Mouse (Mus musculus) heart, embryonic 10.5 days (tissue): ENCODE results near the gene Map1b. TPM values are rescaled to one million over a fixed set of nuclear protein-coding genes. Genes with fewer than 3 reads are reported as not detected.

Experiments
- DNase-seq: peaks from one replicate; pipeline ENCODE4 v3.0.0-alpha.2; 2017; ENCODE audit warnings: low spot score
- H3K27ac ChIP-seq: fragments of 300-500 bp; sonication (generic); 2 replicates; pipeline ENCODE4 v1.5.1; 2016; ENCODE audit warnings: mild to moderate bottlenecking
- H3K27me3 ChIP-seq: fragments of 300-500 bp; sonication (generic); 2 replicates; pipeline ENCODE4 v1.6.1; 2016; ENCODE audit warnings: mild to moderate bottlenecking; ENCODE audit not compliant: poor library complexity, insufficient read depth, severe bottlenecking
- H3K36me3 ChIP-seq: fragments of 300-500 bp; sonication (generic); 2 replicates; pipeline ENCODE4 v1.6.1; 2016; ENCODE audit warnings: mild to moderate bottlenecking, moderate library complexity
- H3K4me1 ChIP-seq: fragments of 300-500 bp; sonication (generic); 2 replicates; pipeline ENCODE4 v1.6.1; 2016; ENCODE audit warnings: mild to moderate bottlenecking
- H3K4me3 ChIP-seq: fragments of 300-500 bp; sonication (generic); 2 replicates; pipeline ENCODE4 v1.5.1; 2016; ENCODE audit warnings: mild to moderate bottlenecking, moderate library complexity
- H3K9me3 ChIP-seq: fragments of 300-500 bp; sonication (generic); 2 replicates; pipeline ENCODE4 v1.6.1; 2016; ENCODE audit warnings: mild to moderate bottlenecking, moderate library complexity
- WGBS: fragments of 180-500 bp; shearing (Covaris S2); methylation state at CpG from one replicate; pipeline ENCODE4 v1.1.7; 2016; 5-methylcytosine and 5-hydroxymethylcytosine counted together
- polyA plus RNA-seq: library from polyadenylated mRNA; unstranded; fragments of >200 nt; fragmentation: Nextera tagmentation; extraction: Ambion mirVana; gene quantifications from 2 replicates; pipeline ENCODE4 v1.2.1, GENCODE M21; 2016

The Map1b gene
- polyA plus RNA-seq, 1 experiment from 2014 or later: 186 TPM

GRCm38 (mm10) chr13:99448278-99448677 is 68.1 kb downstream of the Map1b start:
- peaks cover 36% of the 10 kb centered on the region for H3K4me1 ChIP-seq
- H3K9me3 ChIP-seq: no peaks in the 10 kb centered on the region
- no peak overlapping the region for H3K27ac ChIP-seq
- peaks cover 20% of the 10 kb centered on the region; the same call in 1 of the 2 replicates for H3K36me3 ChIP-seq
- 66% methylated on average over 4 of the region's 4 CpGs for WGBS
- H3K4me3 ChIP-seq: no peak overlapping the region
- no peak for DNase-seq
- no peaks in the 10 kb centered on the region for H3K27me3 ChIP-seq

- Histone ChIP-seq H3K36me3 (peaks cover 15% of the 10 kb centered on the region; the same call in 1 of the 2 replicates), H3K4me1 (peaks cover 36% of the 10 kb centered on the region), H3K27me3 (no peaks in the 10 kb centered on the region), H3K9me3 (no peaks in the 10 kb centered on the region), H3K27ac (no peak overlapping the region), H3K4me3 (no peak overlapping the region)
- no peak for DNase-seq
- 63% methylated on average over 11 of the region's 11 CpGs for WGBS
Measured at GRCm38 (mm10) chr13:99447403-99448199, 68.7 kb downstream of the Map1b start.

DNA sequence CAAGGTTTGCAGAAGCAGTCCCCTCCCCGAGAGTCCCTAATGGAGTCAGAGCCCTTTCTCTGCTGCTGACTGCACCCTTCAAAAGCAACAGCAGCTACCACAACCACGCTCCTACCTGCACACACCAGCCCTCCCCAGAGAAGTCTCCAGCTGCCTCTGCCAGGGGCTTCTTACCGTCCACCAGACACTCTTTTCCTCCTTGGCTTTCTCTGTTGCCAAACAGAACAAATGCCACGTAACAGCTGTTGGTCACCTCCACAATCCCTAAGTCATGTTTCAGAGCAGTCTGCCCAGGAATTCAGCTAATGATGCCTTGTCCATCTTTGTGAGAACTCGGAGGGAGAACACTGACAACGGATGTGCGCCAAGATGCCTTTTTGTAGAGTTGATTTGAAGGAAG is 69.3 kb downstream of the Map1b start:
- H3K27ac ChIP-seq: no peak overlapping the region
- H3K36me3 ChIP-seq: peaks cover 14% of the 10 kb centered on the region; the same call in 1 of the 2 replicates
- H3K4me3 ChIP-seq: no peak overlapping the region
- H3K27me3 ChIP-seq: no peaks in the 10 kb centered on the region
- peaks cover 36% of the 10 kb centered on the region for H3K4me1 ChIP-seq
- H3K9me3 ChIP-seq: no peaks in the 10 kb centered on the region
- no peak for DNase-seq
- 84% methylated on average over 7 of the region's 7 CpGs for WGBS

GRCm38 (mm10) chr13:99444880-99445279 is 71.5 kb downstream of the Map1b start:
- no peaks in the 10 kb centered on the region for H3K9me3 ChIP-seq
- H3K27me3 ChIP-seq: no peaks in the 10 kb centered on the region
- DNase-seq: no peak
- peaks cover 27% of the 10 kb centered on the region for H3K4me1 ChIP-seq
- H3K4me3 ChIP-seq: no peak overlapping the region
- peaks cover 35% of the 10 kb centered on the region for H3K36me3 ChIP-seq
- H3K27ac ChIP-seq: no peak overlapping the region
- 12% methylated on average over 6 of the region's 6 CpGs for WGBS

DNA sequence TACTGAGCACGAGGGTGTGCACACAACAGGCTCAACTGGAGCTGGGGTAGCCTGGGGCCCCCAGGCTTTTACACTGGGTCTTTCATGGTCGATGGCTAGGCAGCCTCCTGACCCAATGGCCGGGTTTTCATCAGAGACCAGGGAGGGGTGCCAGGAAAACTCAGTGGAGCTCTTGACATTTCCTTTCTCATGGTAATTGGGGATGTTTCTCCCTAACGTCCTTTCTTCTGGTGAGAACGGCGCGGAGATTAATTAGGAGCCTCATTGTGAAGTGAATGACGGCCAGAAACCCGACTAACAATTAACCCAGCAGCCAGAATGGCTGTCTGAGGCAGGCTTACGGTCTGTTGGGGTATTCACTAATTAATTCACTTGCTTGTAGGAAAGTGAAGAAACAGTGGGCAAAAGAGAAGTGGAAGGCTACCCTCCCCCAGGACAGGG is 71.9 kb downstream of the Map1b start:
- 37% methylated on average over 10 of the region's 10 CpGs for WGBS
- Histone ChIP-seq H3K27me3 (no peaks in the 10 kb centered on the region), H3K27ac (no peak overlapping the region), H3K4me3 (no peak overlapping the region), H3K36me3 (peaks cover 39% of the 10 kb centered on the region), H3K9me3 (no peaks in the 10 kb centered on the region), H3K4me1 (peaks cover 27% of the 10 kb centered on the region)
- no peak for DNase-seq

DNA sequence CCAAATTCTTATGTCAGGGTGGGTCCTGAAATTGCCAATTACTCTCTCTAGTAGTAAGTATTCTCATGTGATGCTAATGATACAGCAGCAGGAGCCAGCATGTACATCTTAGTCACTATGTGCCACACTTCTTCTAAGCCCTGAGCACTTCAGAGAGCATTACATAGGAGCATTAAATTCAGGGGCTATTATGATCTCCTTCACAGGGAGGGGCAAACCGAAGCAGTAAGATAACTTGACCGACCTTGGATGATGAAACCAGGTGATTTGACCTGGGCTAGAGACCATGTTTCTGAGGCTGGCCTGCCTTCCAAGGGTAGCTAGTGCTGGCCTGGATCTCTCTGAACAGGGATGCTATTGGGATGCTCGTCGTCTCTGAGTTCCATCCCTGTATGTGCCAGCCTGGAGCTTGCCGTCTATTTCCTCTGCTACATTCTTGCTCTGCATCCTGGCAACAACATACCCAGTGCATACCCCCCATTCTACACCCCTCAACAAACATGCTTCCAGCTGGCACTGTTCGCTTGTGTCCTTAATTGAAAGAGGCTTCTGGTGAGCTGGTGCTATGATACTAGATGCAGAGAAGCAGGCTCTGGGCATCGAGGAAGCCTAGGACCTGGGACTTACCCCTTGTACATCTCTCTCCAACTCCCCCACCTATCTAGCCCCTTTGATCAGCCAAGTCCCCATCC is 72.7 kb downstream of the Map1b start:
- Histone ChIP-seq H3K9me3 (no peaks in the 10 kb centered on the region), H3K36me3 (peaks cover 46% of the 10 kb centered on the region), H3K4me1 (peaks cover 27% of the 10 kb centered on the region), H3K27ac (no peak overlapping the region), H3K27me3 (no peaks in the 10 kb centered on the region), H3K4me3 (no peak overlapping the region)
- whole genome bisulfite sequencing: 79% methylated on average over 7 of the region's 7 CpGs
- no peak for DNase-seq

DNA sequence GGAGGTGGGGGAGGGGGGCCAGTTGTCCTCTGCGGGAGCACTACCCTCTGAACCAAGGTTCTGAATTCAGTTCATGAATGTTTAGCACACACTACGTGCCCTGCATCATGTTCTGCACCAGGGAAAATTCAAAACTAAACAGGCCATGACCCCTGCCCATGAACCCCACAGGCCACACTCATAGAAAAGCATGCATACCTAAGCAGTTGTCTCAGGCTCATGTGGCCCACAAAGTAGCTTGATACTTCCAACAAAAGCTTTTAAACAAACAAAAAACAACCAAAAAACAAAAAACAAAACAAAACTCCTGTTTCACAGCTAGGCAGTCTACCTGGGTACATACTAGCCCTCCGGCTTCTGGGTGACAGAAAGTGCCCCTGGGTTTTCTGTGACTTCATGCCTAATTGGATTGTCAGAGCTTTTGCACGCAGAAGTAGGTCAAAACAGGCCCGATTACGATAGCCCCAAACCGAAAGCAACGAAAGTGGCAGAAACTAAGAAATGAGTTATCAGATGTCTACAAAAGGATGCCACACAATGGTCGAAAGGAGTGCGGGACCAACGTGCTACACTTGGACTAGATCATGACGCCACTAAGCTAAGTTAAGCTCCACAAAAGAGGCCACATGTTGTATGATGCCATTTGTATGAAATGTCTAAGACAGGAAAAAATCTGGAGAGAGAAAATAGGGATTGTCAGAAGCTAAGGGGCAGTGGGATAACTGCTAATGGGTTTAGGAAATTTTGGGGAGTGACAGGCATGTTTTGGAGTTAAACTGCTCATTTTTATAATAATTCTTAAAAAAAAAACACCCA is 73.7 kb downstream of the Map1b start:
- Histone ChIP-seq H3K9me3 (no peaks in the 10 kb centered on the region), H3K4me3 (no peak overlapping the region), H3K27ac (no peak overlapping the region), H3K4me1 (peaks cover 27% of the 10 kb centered on the region), H3K36me3 (peaks cover 47% of the 10 kb centered on the region), H3K27me3 (no peaks in the 10 kb centered on the region)
- 83% methylated on average over 12 of the region's 12 CpGs for WGBS
- DNase-seq: no peak

DNA sequence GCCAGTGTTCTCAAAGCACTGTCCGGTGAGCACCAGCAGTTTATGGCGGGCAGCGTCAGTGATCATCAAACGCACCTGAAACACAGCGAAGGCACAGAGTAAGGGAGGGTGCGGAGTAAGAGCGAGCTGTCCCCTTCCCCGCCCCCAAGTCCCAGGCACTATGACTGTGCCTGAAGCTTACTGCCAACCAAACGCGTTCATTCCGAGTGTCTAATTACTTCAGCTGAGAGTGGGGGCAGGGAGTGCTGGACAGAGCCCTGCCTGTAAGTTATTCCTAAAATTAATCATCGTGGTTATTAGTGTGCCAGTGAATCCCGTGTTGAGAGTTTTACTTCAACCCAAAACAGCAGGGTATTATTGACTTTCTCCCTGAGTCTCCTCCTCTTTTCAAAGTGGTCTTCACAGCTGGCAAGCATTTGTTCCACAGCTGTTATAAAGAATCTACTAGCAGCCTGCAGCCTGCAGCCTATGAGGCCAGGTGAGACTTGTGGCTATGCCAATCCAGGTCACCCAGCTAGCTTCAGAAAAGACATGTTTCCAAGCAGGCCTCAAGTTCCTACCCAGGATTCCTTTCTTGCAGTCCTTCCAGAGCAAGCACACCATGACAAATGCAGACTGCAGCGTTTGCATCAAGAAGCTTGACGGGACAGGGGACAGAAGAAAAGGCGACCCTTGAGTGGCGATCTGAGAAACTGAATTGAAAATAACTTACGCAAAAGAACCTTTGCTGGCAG is 74.5 kb downstream of the Map1b start:
- H3K27ac ChIP-seq: no peak overlapping the region
- 70% methylated on average over 18 of the region's 18 CpGs for WGBS
- DNase-seq: no peak
- peaks cover 19% of the 10 kb centered on the region for H3K4me1 ChIP-seq
- peaks cover 48% of the 10 kb centered on the region for H3K36me3 ChIP-seq
- no peaks in the 10 kb centered on the region for H3K27me3 ChIP-seq
- H3K9me3 ChIP-seq: no peaks in the 10 kb centered on the region
- H3K4me3 ChIP-seq: no peak overlapping the region

GRCm38 (mm10) chr13:99440228-99440627 is 76.1 kb downstream of the Map1b start:
- no peak for DNase-seq
- Histone ChIP-seq H3K4me1 (peaks cover 10% of the 10 kb centered on the region), H3K4me3 (no peak overlapping the region), H3K27ac (no peak overlapping the region), H3K9me3 (no peaks in the 10 kb centered on the region), H3K27me3 (no peaks in the 10 kb centered on the region), H3K36me3 (peaks cover 54% of the 10 kb centered on the region)
- 88% methylated on average over 2 of the region's 2 CpGs for WGBS

GRCm38 (mm10) chr13:99439357-99439756 is 77.0 kb downstream of the Map1b start:
- 85% methylated on average over 5 of the region's 5 CpGs for whole genome bisulfite sequencing
- H3K9me3 ChIP-seq: no peaks in the 10 kb centered on the region
- no peak overlapping the region for H3K27ac ChIP-seq
- peaks cover 62% of the 10 kb centered on the region for H3K36me3 ChIP-seq
- H3K4me1 ChIP-seq: peaks cover 2% of the 10 kb centered on the region
- no peaks in the 10 kb centered on the region for H3K27me3 ChIP-seq
- H3K4me3 ChIP-seq: no peak overlapping the region
- DNase-seq: no peak

DNA sequence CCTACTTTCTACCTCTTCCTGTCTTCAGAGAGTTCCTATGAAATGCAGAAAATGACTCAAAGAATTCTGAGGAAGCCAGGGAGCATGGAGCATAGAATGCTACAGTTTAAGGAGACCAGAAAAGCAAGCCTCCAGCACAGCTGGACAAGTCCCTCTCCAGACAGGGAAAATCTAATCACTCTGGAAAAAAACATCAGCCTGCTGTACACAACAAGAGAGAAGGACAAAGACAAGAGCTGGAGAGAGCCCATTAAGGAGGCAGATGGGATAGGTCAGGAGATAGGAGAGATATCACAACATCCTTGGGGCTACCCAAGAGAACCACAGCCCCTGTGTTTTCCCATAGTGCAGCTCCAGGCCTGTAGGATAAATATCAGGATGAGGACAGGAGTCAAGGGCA is 79.3 kb downstream of the Map1b start:
- H3K4me1 ChIP-seq: no peaks in the 10 kb centered on the region
- no peaks in the 10 kb centered on the region for H3K9me3 ChIP-seq
- H3K27ac ChIP-seq: no peak overlapping the region
- no peak for DNase-seq
- H3K36me3 ChIP-seq: peaks cover 79% of the 10 kb centered on the region
- no peaks in the 10 kb centered on the region for H3K27me3 ChIP-seq
- H3K4me3 ChIP-seq: no peak overlapping the region

GRCm38 (mm10) chr13:99434494-99434893 is 81.8 kb downstream of the Map1b start:
- H3K27me3 ChIP-seq: no peaks in the 10 kb centered on the region
- H3K36me3 ChIP-seq: peaks cover 79% of the 10 kb centered on the region
- H3K4me1 ChIP-seq: no peaks in the 10 kb centered on the region
- DNase-seq: no peak
- H3K27ac ChIP-seq: no peak overlapping the region
- H3K9me3 ChIP-seq: no peaks in the 10 kb centered on the region
- no peak overlapping the region for H3K4me3 ChIP-seq
- WGBS: 92% methylated on average over 9 of the region's 9 CpGs
